Comparison of ENCODE assay signal across 14 mouse cellular contexts in genomic region chr5:124814797-124815196, GRCm38 (mm10). TPM values are rescaled to one million over a fixed set of nuclear protein-coding genes. Genes with fewer than 3 reads are reported as not detected.
DNase-seq lines count a peak whose midpoint lies in the region; ATAC-seq and TF ChIP-seq lines count a peak whose summit lies in the region.
"Had no signal": no experiment of that assay in that cellular context is flagged by ENCODE, and none has a peak within 500 bp of the region (broad histone marks: within the 10 kb centered on the region; RNA-seq: fewer than 3 reads in every experiment).

No protein-coding gene starts in this region.

- H3K4me1 ChIP-seq in embryonic facial prominence, embryonic 14.5 days (ENCODE audit: control insufficient read depth, insufficient read depth, low read length) = no peaks in the 10 kb centered on the region
- H3K4me1 ChIP-seq in embryonic facial prominence, embryonic 10.5 days = peaks cover 6% of the 10 kb centered on the region
- H3K4me1 ChIP-seq in midbrain, postnatal 0 days (ENCODE audit: insufficient read depth, low read length) = no peaks in the 10 kb centered on the region
- H3K4me1 ChIP-seq in midbrain, embryonic 15.5 days = no peaks in the 10 kb centered on the region
- no peaks in the 10 kb centered on the region for H3K4me1 ChIP-seq in forebrain, embryonic 15.5 days
- H3K4me1 ChIP-seq: hindbrain, embryonic 12.5 days; liver, embryonic 12.5 days; midbrain, embryonic 12.5 days had no signal

- WGBS in embryonic facial prominence, embryonic 14.5 days = 47% methylated on average over 4 of the region's 5 CpGs
- 67% methylated on average over 5 of the region's 5 CpGs for WGBS in embryonic facial prominence, embryonic 10.5 days
- WGBS in midbrain, postnatal 0 days = 60% methylated on average over 5 of the region's 5 CpGs
- WGBS in midbrain, embryonic 15.5 days = 69% methylated on average over 5 of the region's 5 CpGs
- WGBS in forebrain, embryonic 15.5 days = 81% methylated on average over 5 of the region's 5 CpGs

- H3K9me3 ChIP-seq in embryonic facial prominence, embryonic 14.5 days (ENCODE audit: control insufficient read depth, low read length) = no peaks in the 10 kb centered on the region
- 0 out of 2 replicates have a peak, but pooled peaks cover 11% of the 10 kb centered on the region for H3K9me3 ChIP-seq in embryonic facial prominence, embryonic 10.5 days
- peaks cover 4% of the 10 kb centered on the region; the same call in 1 of the 2 replicates for H3K9me3 ChIP-seq in midbrain, postnatal 0 days (ENCODE audit: low read length)
- H3K9me3 ChIP-seq in midbrain, embryonic 15.5 days = no peaks in the 10 kb centered on the region
- no peaks in the 10 kb centered on the region for H3K9me3 ChIP-seq in forebrain, embryonic 15.5 days
- H3K9me3 ChIP-seq: liver, embryonic 12.5 days had no signal

- no peak overlapping the region for H3K4me3 ChIP-seq in embryonic facial prominence, embryonic 14.5 days (ENCODE audit: low read depth, low read length)
- H3K4me3 ChIP-seq in embryonic facial prominence, embryonic 10.5 days = no peak overlapping the region
- no peak overlapping the region for H3K4me3 ChIP-seq in midbrain, postnatal 0 days (ENCODE audit: low read depth, low read length)
- no peak overlapping the region for H3K4me3 ChIP-seq in midbrain, embryonic 15.5 days
- H3K4me3 ChIP-seq in forebrain, embryonic 15.5 days = no peak overlapping the region
- H3K4me3 ChIP-seq: hindbrain, embryonic 12.5 days; liver, embryonic 12.5 days; midbrain, embryonic 12.5 days had no signal

- no peak for ATAC-seq in embryonic facial prominence, embryonic 14.5 days (ENCODE audit: low read depth)
- ATAC-seq in midbrain, postnatal 0 days (ENCODE audit: low FRiP score) = no peak
- ATAC-seq in midbrain, embryonic 15.5 days (replicated peaks) = no peak
- ATAC-seq in forebrain, embryonic 15.5 days (replicated peaks) = no peak
- ATAC-seq: liver, embryonic 12.5 days had no signal

- no peaks in the 10 kb centered on the region for H3K27me3 ChIP-seq in embryonic facial prominence, embryonic 14.5 days (replicated peaks; ENCODE audit: control insufficient read depth, insufficient read depth, low read length)
- H3K27me3 ChIP-seq in embryonic facial prominence, embryonic 10.5 days (replicated peaks; ENCODE audit: low read depth, poor library complexity, severe bottlenecking) = no peaks in the 10 kb centered on the region
- H3K27me3 ChIP-seq in midbrain, postnatal 0 days (ENCODE audit: insufficient read depth, low read length) = no peaks in the 10 kb centered on the region
- H3K27me3 ChIP-seq in midbrain, embryonic 15.5 days (replicated peaks) = no peaks in the 10 kb centered on the region
- H3K27me3 ChIP-seq in forebrain, embryonic 15.5 days = no peaks in the 10 kb centered on the region
- H3K27me3 ChIP-seq: hindbrain, embryonic 12.5 days; midbrain, embryonic 12.5 days had no signal

- peak; percentile 19 for DNase-seq in embryonic facial prominence, embryonic 14.5 days (ENCODE audit: low spot score)
- DNase-seq in embryonic facial prominence, embryonic 10.5 days (ENCODE audit: low spot score) = no peak
- peak; percentile 46 for DNase-seq in midbrain, postnatal 0 days (ENCODE audit: low spot score)
- peak; percentile 86 to 92 for DNase-seq in cerebellum, postnatal 10 days
- no peak for DNase-seq in heart, adult 18-20 months
- no peak for DNase-seq in gastrocnemius, adult 18-20 months (ENCODE audit: low spot score)
- DNase-seq: B cell, adult 2 months; kidney, adult 18-20 months; lung, postnatal 14 days had no signal

- no peaks in the 10 kb centered on the region for H3K36me3 ChIP-seq in embryonic facial prominence, embryonic 14.5 days (ENCODE audit: control insufficient read depth, insufficient read depth, low read length)
- H3K36me3 ChIP-seq in embryonic facial prominence, embryonic 10.5 days (replicated peaks) = no peaks in the 10 kb centered on the region
- no peaks in the 10 kb centered on the region for H3K36me3 ChIP-seq in midbrain, postnatal 0 days (ENCODE audit: insufficient read depth, low read length)
- no peaks in the 10 kb centered on the region for H3K36me3 ChIP-seq in midbrain, embryonic 15.5 days (replicated peaks)
- no peaks in the 10 kb centered on the region for H3K36me3 ChIP-seq in forebrain, embryonic 15.5 days
- H3K36me3 ChIP-seq: hindbrain, embryonic 12.5 days; liver, embryonic 12.5 days; midbrain, embryonic 12.5 days had no signal

- no peak overlapping the region for H3K9ac ChIP-seq in embryonic facial prominence, embryonic 14.5 days (ENCODE audit: low read depth, low read length)
- H3K9ac ChIP-seq in midbrain, postnatal 0 days (replicated peaks; ENCODE audit: low read length, poor library complexity, severe bottlenecking) = no peak overlapping the region
- H3K9ac ChIP-seq in midbrain, embryonic 15.5 days = no peak overlapping the region
- no peak overlapping the region for H3K9ac ChIP-seq in forebrain, embryonic 15.5 days (replicated peaks)
- H3K9ac ChIP-seq: hindbrain, embryonic 12.5 days; liver, embryonic 12.5 days; midbrain, embryonic 12.5 days had no signal

- no peak overlapping the region for H3K27ac ChIP-seq in embryonic facial prominence, embryonic 14.5 days (replicated peaks; ENCODE audit: low read depth, low read length)
- H3K27ac ChIP-seq in embryonic facial prominence, embryonic 10.5 days (replicated peaks) = no peak overlapping the region; the same call in 1 of the 2 replicates
- H3K27ac ChIP-seq in midbrain, postnatal 0 days (ENCODE audit: low read depth, low read length) = no peak overlapping the region
- H3K27ac ChIP-seq in midbrain, embryonic 15.5 days = no peak overlapping the region
- H3K27ac ChIP-seq in forebrain, embryonic 15.5 days (replicated peaks) = no peak overlapping the region
- H3K27ac ChIP-seq: hindbrain, embryonic 12.5 days; liver, embryonic 12.5 days; midbrain, embryonic 12.5 days had no signal

- no peak overlapping the region for H3K4me2 ChIP-seq in embryonic facial prominence, embryonic 14.5 days (ENCODE audit: low read depth, low read length)
- H3K4me2 ChIP-seq in midbrain, postnatal 0 days (ENCODE audit: low read depth, low read length, poor library complexity, severe bottlenecking) = no peak overlapping the region
- H3K4me2 ChIP-seq in midbrain, embryonic 15.5 days = no peak overlapping the region
- no peak overlapping the region for H3K4me2 ChIP-seq in forebrain, embryonic 15.5 days (replicated peaks)
- H3K4me2 ChIP-seq: hindbrain, embryonic 12.5 days; liver, embryonic 12.5 days; midbrain, embryonic 12.5 days had no signal

- TF ChIP-seq CTCF in midbrain, postnatal 0 days (IDR thresholded peaks at IDR 0.05) = no peak

RNA-seq across cellular contexts. Expression of gene Ccdc92, which starts 47.4 kb away (rescaled TPM):
- polyA plus RNA-seq in embryonic facial prominence, embryonic 14.5 days (2014; fragmentation: Nextera tagmentation; extraction: Ambion mirVana) = 8.5 and 10.1 TPM in 2 replicates
- 12.1 and 13.8 TPM in 2 replicates for polyA plus RNA-seq in embryonic facial prominence, embryonic 10.5 days (2016; fragmentation: Nextera tagmentation; extraction: Ambion mirVana)
- 37.1 and 39.9 TPM in 2 replicates for total RNA-seq in midbrain, postnatal 0 days (2014; rRNA removed)
- 50.4 and 57.8 TPM in 2 replicates for polyA plus RNA-seq in midbrain, postnatal 0 days (2015; fragmentation: Nextera tagmentation; extraction: Ambion mirVana)
- polyA plus RNA-seq in midbrain, embryonic 15.5 days (2015; fragmentation: Nextera tagmentation; extraction: Ambion mirVana) = 43.6 TPM in 2 replicates
- total RNA-seq in heart, adult 18-20 months (2021) = 1 to 10 TPM; 1.1 to 1.3 TPM
- under 1 TPM; 0.30 to 0.45 TPM for total RNA-seq in gastrocnemius, adult 18-20 months (2021)
- 31.3 and 33.3 TPM in 2 replicates for polyA plus RNA-seq in forebrain, embryonic 15.5 days (2015; fragmentation: Nextera tagmentation; extraction: Ambion mirVana)

RNA-seq across cellular contexts. Expression of gene Zfp664, which starts 47.7 kb away (rescaled TPM):
- 59.0 and 71.7 TPM in 2 replicates for polyA plus RNA-seq in embryonic facial prominence, embryonic 14.5 days (2014; fragmentation: Nextera tagmentation; extraction: Ambion mirVana)
- 162 and 171 TPM in 2 replicates for polyA plus RNA-seq in embryonic facial prominence, embryonic 10.5 days (2016; fragmentation: Nextera tagmentation; extraction: Ambion mirVana)
- total RNA-seq in midbrain, postnatal 0 days (2014; rRNA removed) = 29.2 and 44.4 TPM in 2 replicates
- polyA plus RNA-seq in midbrain, postnatal 0 days (2015; fragmentation: Nextera tagmentation; extraction: Ambion mirVana) = 50.0 and 50.2 TPM in 2 replicates
- polyA plus RNA-seq in midbrain, embryonic 15.5 days (2015; fragmentation: Nextera tagmentation; extraction: Ambion mirVana) = 117 and 126 TPM in 2 replicates
- total RNA-seq in heart, adult 18-20 months (2021) = 10 to 100 TPM; 37.5 to 38.4 TPM
- 10 to 100 TPM; 15.9 to 22.7 TPM for total RNA-seq in gastrocnemius, adult 18-20 months (2021)
- polyA plus RNA-seq in forebrain, embryonic 15.5 days (2015; fragmentation: Nextera tagmentation; extraction: Ambion mirVana) = 122 and 129 TPM in 2 replicates

Comparison
In these comparisons a context has a peak if more than half of its experiments do, and no peak if none do; other contexts are left out.
1. DNase-seq: peak in embryonic facial prominence, embryonic 14.5 days (single experiment), midbrain, postnatal 0 days (single experiment) and cerebellum, postnatal 10 days (2 of 2); none in embryonic facial prominence, embryonic 10.5 days (single experiment), heart, adult 18-20 months (0 of 2) and gastrocnemius, adult 18-20 months (single experiment).